Mouse (Mus musculus) left cerebral cortex, postnatal 10 days (tissue): ENCODE measurements at regions not wholly inside any gene's neighbourhood (a gene's known extent, or its start where the extent isn't known, plus 50 kb on each side); places are given as distances from the start of the nearest gene placed in this dataset.

Experiments used
- DNase-seq, 2 experiments: peaks; one replicate each; pipeline ENCODE4 v3.0.0; 2021 to 2022; ENCODE audit warnings: low spot score in 2 of 2, mixed read lengths in 1 of 2; ENCODE audit errors: extremely low spot score in 1 of 2
- intact Hi-C: fragments of 180-260 bp; cut with DNase I; formaldehyde crosslinking; loops from one replicate; pipeline ENCODE4 v1.15.1; 2025

- intact Hi-C loops = no loop called here
- no peak for DNase-seq
Observed at GRCm38 (mm10) chr7:51783923-51784686, 77.7 kb upstream of the Gas2 start.

- DNase-seq = no peak
- intact Hi-C loops = no loop called here
Observed at GRCm38 (mm10) chr7:51790690-51791560, 70.9 kb upstream of the Gas2 start.

GRCm38 (mm10) chr7:51791561-51791863, 70.3 kb upstream of the Gas2 start:
- intact Hi-C loops = no loop called here
- no peak for DNase-seq
